Mouse (Mus musculus) G1E (cell line): ENCODE results near the gene Mipep. TPM values are rescaled to one million over a fixed set of nuclear protein-coding genes. Genes with fewer than 3 reads are reported as not detected.

Source experiments
- ATAC-seq: 2 replicates; pipeline ENCODE4 v1.8.0; 2016; ENCODE audit warnings: mild to moderate bottlenecking; ENCODE audit not compliant: insufficient number of reproducible peaks, poor library complexity, low FRiP score, severe bottlenecking; ENCODE audit errors: extremely low read depth
- DNase-seq: peaks from one replicate; pipeline ENCODE4 v3.0.0; 2012; ENCODE audit warnings: low spot score
- H3K27me3 ChIP-seq: 2 replicates; pipeline ENCODE4 v1.6.1; 2012; ENCODE audit warnings: mild to moderate bottlenecking, low read length, inconsistent platforms; ENCODE audit not compliant: insufficient read depth
- H3K36me3 ChIP-seq: replicated peaks from 2 replicates; pipeline ENCODE3; 2012; ENCODE audit warnings: mild to moderate bottlenecking, inconsistent platforms
- H3K4me1 ChIP-seq: 2 replicates; pipeline ENCODE4 v1.6.1; 2012; ENCODE audit warnings: low read depth, low read length, inconsistent platforms, mixed read lengths; ENCODE audit not compliant: insufficient read depth
- H3K4me3 ChIP-seq: 2 replicates; pipeline ENCODE4 v1.5.1; 2012; ENCODE audit warnings: low read depth, mild to moderate bottlenecking, inconsistent platforms, low read length, moderate library complexity, mixed read lengths
- H3K9me3 ChIP-seq: replicated peaks from 2 replicates; pipeline ENCODE4 v1.6.1; 2012; ENCODE audit warnings: inconsistent platforms
- CTCF ChIP-seq: IDR thresholded peaks from 2 replicates; pipeline ENCODE4 v1.5.1; 2012; ENCODE audit warnings: low read depth, low read length, inconsistent platforms, mixed read lengths
- GATA1 ChIP-seq: IDR thresholded peaks from 2 replicates; pipeline ENCODE4 v1.6.1; 2012; ENCODE audit warnings: borderline replicate concordance, low read length, inconsistent platforms, mixed read lengths
- GATA2 ChIP-seq: IDR thresholded peaks from 2 replicates; pipeline ENCODE4 v1.6.1; 2012; ENCODE audit warnings: low read depth, low read length, inconsistent platforms, borderline replicate concordance
- POLR2AphosphoS5 ChIP-seq: IDR thresholded peaks from 2 replicates; pipeline ENCODE4 v1.6.1; 2012; ENCODE audit warnings: low read depth, low read length, inconsistent platforms; ENCODE audit not compliant: insufficient replicate concordance
- TAL1 ChIP-seq: conservative IDR thresholded peaks from 2 replicates; pipeline ENCODE4 v1.6.1; 2012; ENCODE audit warnings: low read depth, low read length, inconsistent platforms, mixed read lengths
- polyA plus RNA-seq: library from polyadenylated mRNA; stranded (reverse); fragments of >175 nt; gene quantifications from 2 replicates; pipeline ENCODE4 v1.2.3, GENCODE M21; 2012
- total RNA-seq, 2 experiments: library from RNA; stranded (forward) in 1 of 2; stranded (reverse) in 1 of 2; fragments of 200-1000 nt in 1 of 2; fragments of >200 nt in 1 of 2; fragmentation: Nextera tagmentation in 1 of 2; gene quantifications; 2 replicates each; pipeline ENCODE4 v1.2.3; 2014 to 2017

Gene Mipep
- total and polyA plus RNA-seq, 3 experiments, result 13.7 to 17.7 (median 17.3) TPM

- no peak for TF ChIP-seq GATA2
- no peak for TF ChIP-seq TAL1
- no peak for TF ChIP-seq CTCF
- no peak for TF ChIP-seq POLR2AphosphoS5
- no peak for TF ChIP-seq GATA1
- Histone ChIP-seq H3K4me1 (no peaks in the 10 kb centered on the region), H3K4me3 (no peak overlapping the region), H3K9me3 (no peaks in the 10 kb centered on the region), H3K27me3 (peaks cover 7% of the 10 kb centered on the region), H3K36me3 (no peaks in the 10 kb centered on the region)
- DNase-seq (no peak), ATAC-seq (no peak)
Measured at GRCm38 (mm10) chr14:60745201-60745600, 39.2 kb upstream of the Mipep start.

- TF ChIP-seq POLR2AphosphoS5 (no peak), CTCF (no peak), GATA2 (no peak), GATA1 (no peak), TAL1 (no peak)
- H3K4me1 ChIP-seq, result no peaks in the 10 kb centered on the region
- peaks cover 11% of the 10 kb centered on the region for H3K27me3 ChIP-seq
- DNase-seq, result no peak
- H3K9me3 ChIP-seq, result no peaks in the 10 kb centered on the region
- no peak overlapping the region for H3K4me3 ChIP-seq
- no peaks in the 10 kb centered on the region for H3K36me3 ChIP-seq
- no peak for ATAC-seq
Measured at GRCm38 (mm10) chr14:60746141-60746540, 38.2 kb upstream of the Mipep start.

GRCm38 (mm10) chr14:60747154-60747870 is 37.1 kb upstream of the Mipep start:
- H3K36me3 ChIP-seq, result no peaks in the 10 kb centered on the region
- H3K4me3 ChIP-seq, result no peak overlapping the region
- ATAC-seq (no peak), DNase-seq (no peak)
- peaks cover 12% of the 10 kb centered on the region for H3K27me3 ChIP-seq
- no peaks in the 10 kb centered on the region for H3K4me1 ChIP-seq
- no peak for TF ChIP-seq POLR2AphosphoS5
- TF ChIP-seq CTCF, result no peak
- TF ChIP-seq GATA2, result no peak
- TF ChIP-seq GATA1, result no peak
- TF ChIP-seq TAL1, result no peak
- no peaks in the 10 kb centered on the region for H3K9me3 ChIP-seq

GRCm38 (mm10) chr14:60749880-60750279 is 34.5 kb upstream of the Mipep start:
- Histone ChIP-seq H3K36me3 (no peaks in the 10 kb centered on the region), H3K4me1 (no peaks in the 10 kb centered on the region)
- no peak for ATAC-seq

GRCm38 (mm10) chr14:60751581-60751980 is 32.8 kb upstream of the Mipep start:
- peaks cover 14% of the 10 kb centered on the region; the same call in 1 of the 2 replicates for H3K27me3 ChIP-seq
- TF ChIP-seq POLR2AphosphoS5 (no peak), CTCF (no peak), TAL1 (no peak), GATA2 (no peak), GATA1 (no peak)
- no peaks in the 10 kb centered on the region for H3K9me3 ChIP-seq
- no peak for DNase-seq
- no peaks in the 10 kb centered on the region for H3K4me1 ChIP-seq
- no peak overlapping the region for H3K4me3 ChIP-seq
- no peaks in the 10 kb centered on the region for H3K36me3 ChIP-seq
- no peak for ATAC-seq

More at GRCm38 (mm10) chr14:60749880-60750279, 34.5 kb upstream of the Mipep start:
- TF ChIP-seq GATA1, result no peak
- no peak for TF ChIP-seq POLR2AphosphoS5
- TF ChIP-seq TAL1, result no peak
- TF ChIP-seq GATA2, result no peak
- TF ChIP-seq CTCF, result no peak
- Histone ChIP-seq H3K27me3 (peaks cover 12% of the 10 kb centered on the region; the same call in 1 of the 2 replicates), H3K4me3 (no peak overlapping the region), H3K9me3 (no peaks in the 10 kb centered on the region)
- DNase-seq, result no peak

GRCm38 (mm10) chr14:60752892-60753800 is 31.2 kb upstream of the Mipep start:
- H3K4me1 ChIP-seq, result no peaks in the 10 kb centered on the region
- DNase-seq, result no peak
- TF ChIP-seq TAL1 (no peak), POLR2AphosphoS5 (no peak), GATA2 (no peak), CTCF (no peak), GATA1 (no peak)
- H3K4me3 ChIP-seq, result no peak overlapping the region
- H3K27me3 ChIP-seq, result peaks cover 14% of the 10 kb centered on the region; the same call in 1 of the 2 replicates
- no peak for ATAC-seq
- no peaks in the 10 kb centered on the region for H3K9me3 ChIP-seq
- no peaks in the 10 kb centered on the region for H3K36me3 ChIP-seq
